Mouse (Mus musculus) activated CD4-positive, CD25-positive, alpha-beta regulatory T cell, adult 4 months (primary cell): Measurements from ENCODE around the gene 1700012B07Rik. TPM values are rescaled to one million over a fixed set of nuclear protein-coding genes. Genes with fewer than 3 reads are reported as not detected.

Experiments
- ATAC-seq: one replicate; pipeline ENCODE4 v1.8.0; 2017
- polyA plus RNA-seq, 2 experiments: library from polyadenylated mRNA; unstranded; fragments of 100-300 nt; shearing (Covaris generic); gene quantifications; one replicate each; pipeline ENCODE4 v1.2.1; 2017

Gene 1700012B07Rik
- polyA plus RNA-seq, 2 experiments from 2014 or later, result 0.61 to 1.1 TPM

- no peak for ATAC-seq
Observed at GRCm38 (mm10) chr11:109845601-109846000, 17.8 kb upstream of the 1700012B07Rik start.

- no peak for ATAC-seq
Observed at GRCm38 (mm10) chr11:109844466-109844865, 16.6 kb upstream of the 1700012B07Rik start.

- no peak for ATAC-seq
Observed at GRCm38 (mm10) chr11:109830368-109830767, 2.5 kb upstream of the 1700012B07Rik start.

GRCm38 (mm10) chr11:109822280-109822679 lies 5.6 kb downstream of the 1700012B07Rik start:
- no peak for ATAC-seq

GRCm38 (mm10) chr11:109817405-109817804 lies 10.4 kb downstream of the 1700012B07Rik start:
- no peak for ATAC-seq

- ATAC-seq, result no peak
Observed at GRCm38 (mm10) chr11:109816911-109817310, 10.9 kb downstream of the 1700012B07Rik start.

- no peak for ATAC-seq
Observed at GRCm38 (mm10) chr11:109811721-109812120, 16.1 kb downstream of the 1700012B07Rik start.

- ATAC-seq, result no peak
Observed at GRCm38 (mm10) chr11:109809175-109809855, 18.5 kb downstream of the 1700012B07Rik start.

- ATAC-seq, result no peak
Observed at GRCm38 (mm10) chr11:109801515-109801914, 26.3 kb downstream of the 1700012B07Rik start.

- no peak for ATAC-seq
Observed at GRCm38 (mm10) chr11:109797531-109797930, 30.3 kb downstream of the 1700012B07Rik start.

GRCm38 (mm10) chr11:109795536-109795935 lies 32.3 kb downstream of the 1700012B07Rik start:
- ATAC-seq, result no peak

- no peak for ATAC-seq
Observed at GRCm38 (mm10) chr11:109793578-109793977, 34.3 kb downstream of the 1700012B07Rik start.

- ATAC-seq, result no peak
Observed at GRCm38 (mm10) chr11:109792401-109792997, 35.3 kb downstream of the 1700012B07Rik start.

GRCm38 (mm10) chr11:109791965-109792364 lies 35.9 kb downstream of the 1700012B07Rik start:
- ATAC-seq, result peak; percentile 66

- no peak for ATAC-seq
Observed at GRCm38 (mm10) chr11:109790221-109790620, 37.6 kb downstream of the 1700012B07Rik start.

- ATAC-seq, result no peak
Observed at GRCm38 (mm10) chr11:109785392-109785791, 42.5 kb downstream of the 1700012B07Rik start.

GRCm38 (mm10) chr11:109771381-109771780 lies 56.5 kb downstream of the 1700012B07Rik start:
- ATAC-seq, result no peak

GRCm38 (mm10) chr11:109770185-109770584 lies 57.7 kb downstream of the 1700012B07Rik start:
- no peak for ATAC-seq

- no peak for ATAC-seq
Observed at GRCm38 (mm10) chr11:109769091-109769490, 58.8 kb downstream of the 1700012B07Rik start.

GRCm38 (mm10) chr11:109760063-109760462 lies 67.8 kb downstream of the 1700012B07Rik start:
- ATAC-seq, result no peak

GRCm38 (mm10) chr11:109758616-109759215 lies 69.1 kb downstream of the 1700012B07Rik start:
- no peak for ATAC-seq

- no peak for ATAC-seq
Observed at GRCm38 (mm10) chr11:109754105-109754602, 73.7 kb downstream of the 1700012B07Rik start.
